Mouse (Mus musculus) CH12.LX (cell line): ENCODE results near the gene Rai2. TPM values are rescaled to one million over a fixed set of nuclear protein-coding genes. Genes with fewer than 3 reads are reported as not detected.
"Not testable (repeated sequence)": the region's sequence is repeated elsewhere in the genome, so short reads cannot be mapped to it uniquely, and the experiment has no call there.

Experiments used
- DNase-seq: peaks from one replicate; pipeline ENCODE4 v3.0.0-alpha.2; 2013; ENCODE audit errors: extremely low read depth
- H3K27ac ChIP-seq: 2 replicates; pipeline ENCODE4 v1.5.1; 2012; ENCODE audit warnings: low read depth, mild to moderate bottlenecking, control low read depth, moderate library complexity; ENCODE audit not compliant: insufficient read depth
- H3K27me3 ChIP-seq: replicated peaks from 2 replicates; pipeline ENCODE3; 2012; ENCODE audit warnings: inconsistent platforms
- H3K36me3 ChIP-seq, 2 experiments: replicated peaks in 1 of 2; 2 replicates each; pipeline versions ENCODE3 to v1.6.1; 2012; ENCODE audit warnings: inconsistent platforms in 1 of 2, low read length in 1 of 2, mild to moderate bottlenecking in 1 of 2, mixed read lengths in 1 of 2, moderate library complexity in 1 of 2; ENCODE audit not compliant: control insufficient read depth in 1 of 2, insufficient read depth in 1 of 2
- H3K4me1 ChIP-seq, 2 experiments: 2 replicates each; pipeline ENCODE4 v1.6.1; 2012; ENCODE audit warnings: inconsistent platforms in 1 of 2, moderate library complexity in 1 of 2; ENCODE audit not compliant: insufficient read depth in 2 of 2, control insufficient read depth in 1 of 2
- H3K4me2 ChIP-seq: 2 replicates; pipeline ENCODE4 v1.6.1; 2012; ENCODE audit warnings: low read depth, mild to moderate bottlenecking, control low read depth; ENCODE audit not compliant: poor library complexity, insufficient read depth, severe bottlenecking
- H3K4me3 ChIP-seq, 3 experiments: fragments of 150-350 bp in 1 of 3; sonication (generic) in 1 of 3; replicated peaks in 1 of 3; 2 replicates each; pipeline versions ENCODE3 to v1.5.1; 2011 to 2012; ENCODE audit warnings: low read depth in 2 of 3, low read length in 2 of 3, mild to moderate bottlenecking in 2 of 3, moderate library complexity in 2 of 3, control low read depth in 1 of 3, improper control_type of control experiment in 1 of 3, inconsistent platforms in 1 of 3, mixed read lengths in 1 of 3; ENCODE audit not compliant: poor library complexity in 1 of 3
- H3K79me2 ChIP-seq: replicated peaks from 2 replicates; pipeline ENCODE4 v1.6.1; 2012; ENCODE audit warnings: mild to moderate bottlenecking, moderate library complexity; ENCODE audit not compliant: control insufficient read depth, poor library complexity, insufficient read depth, severe bottlenecking; ENCODE audit errors: extremely low read depth
- H3K9ac ChIP-seq: 2 replicates; pipeline ENCODE4 v1.6.1; 2012; ENCODE audit warnings: low read depth, mild to moderate bottlenecking, control low read depth, moderate library complexity; ENCODE audit not compliant: insufficient read depth
- H3K9me3 ChIP-seq: replicated peaks from 2 replicates; pipeline ENCODE3; 2012; ENCODE audit warnings: low read length, inconsistent platforms, mixed read lengths
- CTCF ChIP-seq, 2 experiments: IDR thresholded peaks in 1 of 2; conservative IDR thresholded peaks in 1 of 2; 2 replicates each; pipeline ENCODE4 v1.5.1; 2011 to 2012; ENCODE audit warnings: low read depth in 2 of 2, low read length in 2 of 2, improper control_type of control experiment in 1 of 2, inconsistent platforms in 1 of 2, mild to moderate bottlenecking in 1 of 2, moderate library complexity in 1 of 2
- E2F4 ChIP-seq: IDR thresholded peaks from 2 replicates; pipeline ENCODE4 v1.6.1; 2011; ENCODE audit warnings: low read depth, low read length, improper control_type of control experiment; ENCODE audit not compliant: insufficient replicate concordance
- ELF1 ChIP-seq: IDR thresholded peaks from 2 replicates; pipeline ENCODE4 v1.6.1; 2014; ENCODE audit warnings: low read depth, mild to moderate bottlenecking, inconsistent platforms, low read length, improper control_type of control experiment
- MAZ ChIP-seq: IDR thresholded peaks from 2 replicates; pipeline ENCODE4 v1.6.1; 2012; ENCODE audit warnings: low read depth, mild to moderate bottlenecking, inconsistent platforms, low read length, improper control_type of control experiment, moderate library complexity
- MYC ChIP-seq: IDR thresholded peaks from 2 replicates; pipeline ENCODE4 v1.6.1; 2011; ENCODE audit warnings: low read depth, mild to moderate bottlenecking, improper control_type of control experiment, low read length
- POLR2A ChIP-seq: IDR thresholded peaks from 2 replicates; pipeline ENCODE4 v1.6.1; 2011; ENCODE audit warnings: low read depth, mild to moderate bottlenecking, improper control_type of control experiment, low read length
- RAD21 ChIP-seq: IDR thresholded peaks from 2 replicates; pipeline ENCODE4 v1.6.1; 2011; ENCODE audit warnings: low read depth, mild to moderate bottlenecking, low read length, improper control_type of control experiment, moderate library complexity
- SMC3 ChIP-seq: IDR thresholded peaks from 2 replicates; pipeline ENCODE4 v1.6.1; 2011; ENCODE audit warnings: low read depth, low read length, improper control_type of control experiment
- ZC3H11A ChIP-seq: IDR thresholded peaks from 2 replicates; pipeline ENCODE4 v1.6.1; 2012; ENCODE audit warnings: low read depth, mild to moderate bottlenecking, inconsistent platforms, low read length, improper control_type of control experiment
- ZMIZ1 ChIP-seq: IDR thresholded peaks from 2 replicates; pipeline ENCODE4 v1.6.1; 2012; ENCODE audit warnings: low read depth, mild to moderate bottlenecking, inconsistent platforms, low read length, improper control_type of control experiment
- dilution Hi-C: fragments of 300-500 bp; cut with MboI; formaldehyde crosslinking; loops from 2 replicates; pipeline ENCODE4 v1.14.3; 2020; ENCODE audit warnings: low sequenced_read_pairs; ENCODE audit not compliant: extremely low pct_unique_long_range_greater_than_20kb, extremely low pct_ligation_motif_present
- in situ Hi-C: fragments of 300-500 bp; cut with MboI; formaldehyde crosslinking; loops from 3 replicates; pipeline ENCODE4 v1.14.3; 2019; ENCODE audit warnings: low sequenced_read_pairs, low pct_ligation_motif_present, low pct_unique_long_range_greater_than_20kb, mixed read lengths
- polyA plus RNA-seq: library from polyadenylated mRNA; unstranded; fragments of >175 nt; gene quantifications from 2 replicates; pipeline ENCODE4 v1.2.1, GENCODE M21; 2012; ENCODE audit warnings: low read depth; ENCODE audit not compliant: insufficient read length
- total RNA-seq, 2 experiments: library from RNA; depleted of rRNA; stranded (reverse); fragments of 300-350 nt in 1 of 2; fragments of >200 nt in 1 of 2; gene quantifications; 2 replicates each; pipeline ENCODE4 v1.2.3; 2012 to 2014

The Rai2 gene
- total and polyA plus RNA-seq, 3 experiments: not detected

DNA sequence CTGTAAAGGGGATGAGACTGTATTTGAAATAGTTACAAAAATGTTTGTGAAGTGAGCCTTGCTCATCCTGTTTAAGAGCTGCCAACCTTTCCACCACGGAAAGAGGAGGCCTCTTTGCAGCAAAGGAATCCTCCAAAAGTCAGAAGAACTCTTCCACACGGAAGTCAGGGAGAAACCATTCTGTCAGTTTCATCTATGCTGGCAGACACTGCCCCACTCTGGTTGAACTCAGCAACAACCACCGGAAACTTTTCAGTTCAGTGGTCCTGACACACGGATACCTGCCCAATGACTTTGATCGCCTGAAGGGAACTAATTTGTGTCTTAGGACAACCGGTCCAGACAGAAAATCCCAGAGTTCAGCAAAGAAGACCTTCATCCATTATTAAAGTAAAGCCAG is 73.3 kb downstream of the Rai2 start:
- in situ Hi-C loops: loop anchor here (25.0 kb wide), 1 partner anchor 203 kb away; no protein-coding TSS in a partner anchor

GRCm38 (mm10) chrX:161826186-161826585 is 109.3 kb downstream of the Rai2 start:
- H3K27me3 ChIP-seq, H3K27ac ChIP-seq, H3K4me1 ChIP-seq, H3K36me3 ChIP-seq, dilution Hi-C loops, H3K9ac ChIP-seq, in situ Hi-C loops, H3K4me2 ChIP-seq, H3K9me3 ChIP-seq, H3K4me3 ChIP-seq, H3K79me2 ChIP-seq: not testable (repeated sequence)
- DNase-seq: peak; percentile 34
- TF ChIP-seq ZC3H11A (peak; percentile 12; the same call in 1 of the 2 replicates), SMC3 (peak; percentile 51), CTCF (conservative IDR thresholded peaks at IDR 0.05 in 1 of 2, IDR thresholded peaks at IDR 0.05 in 1 of 2; ENCODE audit: low read depth in 2 of 2, low read length in 2 of 2) (peak in 1 of 2 experiments; percentile 60; a peak in 2 of 4 replicates), RAD21 (peak; percentile 61)

More for the DNA sequence above, 73.3 kb downstream of the Rai2 start:
- H3K9ac ChIP-seq: no peak overlapping the region
- peak; percentile 43 for DNase-seq
- no peaks in the 10 kb centered on the region for H3K36me3 ChIP-seq
- no peaks in the 10 kb centered on the region for H3K9me3 ChIP-seq
- TF ChIP-seq MYC (0 out of 2 replicates have a peak, but pooled peaks have one; percentile 22), ELF1 (peak; percentile 62), ZC3H11A (peak; percentile 60), E2F4 (no peak), RAD21 (peak; percentile 81), POLR2A (no peak), SMC3 (peak; percentile 81), ZMIZ1 (no peak), CTCF (conservative IDR thresholded peaks at IDR 0.05 in 1 of 2, IDR thresholded peaks at IDR 0.05 in 1 of 2; ENCODE audit: low read depth in 2 of 2, low read length in 2 of 2) (peak in 1 of 2 experiments; percentile 74; a peak in 2 of 4 replicates), MAZ (no peak)
- no peak overlapping the region for H3K4me2 ChIP-seq
- no peak overlapping the region for H3K4me3 ChIP-seq
- H3K4me1 ChIP-seq: no peaks in the 10 kb centered on the region
- no peaks in the 10 kb centered on the region for H3K27me3 ChIP-seq
- no peak overlapping the region for H3K27ac ChIP-seq
- H3K79me2 ChIP-seq: no peaks in the 10 kb centered on the region
- dilution Hi-C loops: no loop called here
